Mouse (Mus musculus) embryo, embryonic 11 days (tissue): ENCODE measurements around the gene Tbc1d9b.
"Not testable (repeated sequence)": the region's sequence is repeated elsewhere in the genome, so short reads cannot be mapped to it uniquely, and the experiment has no call there.

Source experiments
- DNase-seq: peaks from one replicate; pipeline ENCODE4 v3.0.0-alpha.2; 2015

The Tbc1d9b gene

DNA sequence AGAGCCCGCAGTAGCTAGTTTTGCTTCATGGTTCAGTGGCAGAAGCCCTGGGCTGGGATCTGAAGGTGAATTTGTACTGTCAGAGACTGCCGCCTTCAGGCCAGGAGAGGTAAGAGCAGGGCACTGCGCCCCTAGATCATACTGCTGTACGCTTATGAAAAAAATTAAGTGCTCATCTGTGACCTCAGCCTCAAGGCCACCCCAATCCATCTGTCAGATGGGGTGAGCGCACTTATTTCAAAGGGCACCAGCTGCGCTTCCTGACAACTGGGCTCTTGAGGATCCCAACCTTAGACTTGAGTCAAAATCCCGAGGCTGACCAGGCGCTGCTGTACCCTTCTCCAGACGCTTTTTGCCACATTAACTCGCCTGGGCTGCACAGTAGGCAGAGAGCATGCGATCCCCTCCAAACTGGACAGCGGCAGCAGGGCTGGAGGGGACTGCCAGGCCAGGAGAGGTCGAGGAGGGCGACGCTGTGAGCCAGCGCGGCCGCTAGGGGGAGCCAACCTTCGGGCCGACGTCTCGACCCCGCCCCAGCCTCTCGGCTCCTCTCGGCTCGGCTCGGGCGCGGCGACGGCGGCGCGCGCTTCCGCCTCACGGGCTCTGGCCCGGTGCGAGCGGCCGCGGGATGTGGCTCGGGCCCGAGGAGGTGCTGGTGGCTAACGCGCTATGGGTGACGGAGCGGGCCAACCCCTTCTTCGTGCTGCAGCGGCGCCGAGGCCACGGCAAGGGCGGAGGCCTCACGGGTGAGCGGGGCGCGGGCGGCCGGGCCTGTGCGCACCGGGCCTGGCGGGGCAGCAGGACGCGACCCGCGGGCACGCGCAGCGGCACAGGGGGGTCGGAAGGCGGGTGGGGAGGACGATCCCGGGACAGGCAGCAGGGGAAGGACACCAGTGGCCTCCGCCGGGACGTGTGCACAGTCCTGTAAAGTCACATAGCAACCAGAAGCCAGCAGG, at the start of gene Tbc1d9b:
TSS of gene Tbc1d9b (plus strand) at position 586 of the 956 bp plus-strand sequence.
- peak; percentile 94 for DNase-seq

DNA sequence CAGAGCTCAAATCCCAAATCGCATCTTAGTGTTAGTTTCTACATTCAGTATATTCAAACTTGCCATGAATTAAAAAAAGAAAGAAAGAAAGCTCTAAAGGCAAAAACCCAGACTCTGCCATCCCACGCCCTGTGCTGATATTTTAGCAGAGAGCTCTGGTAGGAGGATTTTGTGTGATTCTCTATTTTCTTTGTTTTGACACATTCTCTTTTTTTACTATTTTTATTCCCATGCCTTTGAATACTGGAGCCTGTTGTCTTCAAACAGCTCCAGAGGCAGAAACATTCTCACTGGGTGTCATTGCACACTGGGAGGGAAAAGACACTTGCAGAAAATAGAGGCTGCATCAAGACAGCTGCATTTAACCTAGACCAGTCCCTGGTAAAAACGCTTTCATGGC, 45.0 kb upstream of the Tbc1d9b start:
- no peak for DNase-seq

- no peak for DNase-seq
Measured at GRCm38 (mm10) chr11:50089840-50090239, 41.4 kb upstream of the Tbc1d9b start.

DNA sequence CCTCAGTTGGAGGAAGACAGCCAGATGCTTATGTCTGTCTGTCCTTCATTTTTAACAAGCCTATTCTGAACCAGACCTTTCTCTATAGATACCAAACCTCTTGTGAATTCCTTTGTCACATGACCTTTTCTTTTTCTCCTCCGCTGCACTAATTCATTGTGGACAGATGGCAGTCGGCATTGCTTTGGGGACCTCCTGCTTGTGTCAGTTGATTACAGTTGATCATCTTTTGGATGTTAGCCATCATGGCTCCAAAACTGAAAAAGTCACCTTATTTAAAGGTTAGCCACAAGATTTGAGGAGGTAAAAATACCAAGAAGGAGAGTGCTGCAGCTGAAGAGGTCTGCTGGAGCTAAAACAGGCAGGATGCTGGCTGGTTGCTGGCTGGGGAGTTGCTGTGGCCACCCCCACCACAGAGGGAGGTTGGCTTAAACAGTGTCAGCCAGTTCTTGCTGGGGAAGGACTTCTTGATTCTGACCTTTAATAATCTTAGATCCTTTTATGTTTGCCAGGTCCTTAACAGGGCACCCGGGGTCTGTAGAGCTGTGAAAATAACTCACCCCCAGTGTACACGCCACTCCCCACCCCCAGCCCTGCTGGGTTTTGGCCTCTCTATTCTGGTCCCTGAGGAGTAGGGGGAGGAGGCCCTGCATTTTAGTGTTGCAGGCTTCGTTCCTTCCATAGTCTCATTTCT, 40.1 kb upstream of the Tbc1d9b start:
- DNase-seq: no peak

- DNase-seq: no peak
Measured at GRCm38 (mm10) chr11:50091681-50092080, 39.5 kb upstream of the Tbc1d9b start.

DNA sequence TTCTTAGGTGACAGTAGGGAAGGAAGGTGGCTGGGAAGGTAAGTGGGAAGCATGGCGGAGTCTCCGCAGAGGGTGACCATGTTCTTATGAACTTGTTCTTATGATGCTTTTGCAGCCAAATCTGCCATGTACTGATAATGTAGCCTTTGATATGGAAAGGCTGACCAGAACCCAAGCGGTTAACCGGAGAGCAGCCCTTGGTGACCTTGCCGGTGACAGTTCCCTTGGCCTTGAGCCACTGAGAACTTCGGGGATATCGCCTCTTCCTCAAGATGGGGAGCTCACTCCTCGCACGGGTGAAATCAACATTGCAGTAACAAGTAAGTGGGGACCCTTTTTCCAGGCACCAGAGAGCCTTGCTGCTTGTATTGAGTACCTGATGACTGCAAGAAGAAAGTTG, 35.5 kb upstream of the Tbc1d9b start:
- no peak for DNase-seq

DNA sequence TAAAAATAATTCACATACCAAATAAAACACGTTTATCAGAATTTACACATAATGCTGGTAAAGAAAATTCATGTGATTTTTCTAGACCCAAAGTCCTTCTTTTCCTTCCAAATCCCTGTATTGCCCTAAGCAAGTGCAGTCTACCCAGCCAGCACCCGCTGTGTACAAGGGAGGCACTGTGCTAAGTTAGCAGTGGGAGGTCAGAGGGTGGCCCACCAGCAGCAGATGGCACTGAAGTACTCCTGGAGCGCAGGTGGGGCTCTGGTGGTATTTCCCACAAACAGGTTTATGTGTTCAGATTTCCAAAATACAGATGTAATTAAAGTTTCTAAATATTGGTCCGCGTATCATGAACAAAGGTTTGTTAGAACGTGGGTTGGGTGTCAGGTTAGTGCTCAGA, 34.1 kb upstream of the Tbc1d9b start:
- no peak for DNase-seq

DNA sequence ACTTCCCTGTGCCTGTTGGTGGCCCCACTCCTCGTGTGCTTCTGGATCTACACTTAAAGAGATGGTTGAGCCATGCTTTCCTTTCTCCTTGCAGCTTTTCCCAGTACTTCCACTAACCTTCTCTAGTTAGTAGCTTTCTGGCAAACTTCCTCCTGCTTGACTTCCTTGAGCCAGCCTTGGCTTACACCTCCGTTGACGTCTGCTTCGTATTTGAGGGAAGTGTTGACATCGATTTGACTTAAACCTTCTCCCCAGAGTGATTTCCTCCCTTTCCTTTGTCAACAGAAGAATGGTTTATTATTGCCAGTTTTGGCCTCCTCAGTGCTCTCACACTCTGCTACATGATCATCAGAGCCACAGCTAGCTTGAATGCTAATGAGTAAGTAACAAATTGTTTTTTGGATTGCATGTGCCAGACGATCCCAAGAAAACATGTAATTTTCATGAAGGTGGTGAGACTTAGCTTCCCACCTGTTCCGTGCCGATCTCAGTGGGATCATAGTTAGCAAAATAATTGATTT, 32.2 kb upstream of the Tbc1d9b start:
- no peak for DNase-seq

GRCm38 (mm10) chr11:50099692-50100091, 31.5 kb upstream of the Tbc1d9b start:
- no peak for DNase-seq

GRCm38 (mm10) chr11:50100548-50101307, 30.5 kb upstream of the Tbc1d9b start:
- no peak for DNase-seq

DNA sequence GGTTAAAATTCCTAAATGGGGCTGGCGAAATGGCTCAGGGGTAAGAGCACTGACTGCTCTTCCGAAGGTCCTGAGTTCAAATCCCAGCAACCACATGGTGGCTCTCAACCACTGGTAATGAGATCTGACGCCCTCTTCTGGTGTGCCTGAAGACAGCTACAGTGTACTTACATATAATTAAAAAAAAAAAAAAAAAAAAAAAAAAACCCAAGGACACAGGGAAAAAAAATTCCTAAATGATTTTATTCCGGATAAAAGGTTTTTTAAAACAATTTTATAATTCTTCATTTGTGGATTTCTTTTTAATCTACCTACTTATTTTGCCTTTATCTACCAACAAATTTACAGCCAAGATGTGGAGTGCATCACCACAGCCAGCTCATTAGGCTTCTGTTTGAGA, 29.2 kb upstream of the Tbc1d9b start:
- DNase-seq: not testable (repeated sequence)

GRCm38 (mm10) chr11:50104016-50104415, 27.2 kb upstream of the Tbc1d9b start:
- no peak for DNase-seq

DNA sequence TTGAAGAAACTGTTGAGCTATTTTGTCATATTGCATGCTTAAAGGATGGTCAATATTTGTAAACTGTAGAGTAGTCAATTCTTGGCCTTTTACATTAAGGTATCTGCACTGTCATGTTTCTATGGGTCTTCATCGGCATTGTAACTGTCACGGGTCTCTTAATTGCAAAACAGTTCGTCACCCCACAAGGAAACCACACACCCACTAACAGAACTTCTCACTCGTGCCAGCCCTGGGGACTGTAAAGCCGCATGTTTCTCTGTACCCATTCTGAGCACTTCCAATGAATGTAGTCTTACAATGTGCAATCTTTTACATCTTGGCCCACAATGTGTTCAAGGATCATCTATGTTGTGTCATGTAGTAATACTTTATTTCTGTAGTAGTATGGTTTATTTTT, 26.0 kb upstream of the Tbc1d9b start:
- no peak for DNase-seq

- DNase-seq: no peak
Measured at GRCm38 (mm10) chr11:50106024-50106423, 25.2 kb upstream of the Tbc1d9b start.

DNA sequence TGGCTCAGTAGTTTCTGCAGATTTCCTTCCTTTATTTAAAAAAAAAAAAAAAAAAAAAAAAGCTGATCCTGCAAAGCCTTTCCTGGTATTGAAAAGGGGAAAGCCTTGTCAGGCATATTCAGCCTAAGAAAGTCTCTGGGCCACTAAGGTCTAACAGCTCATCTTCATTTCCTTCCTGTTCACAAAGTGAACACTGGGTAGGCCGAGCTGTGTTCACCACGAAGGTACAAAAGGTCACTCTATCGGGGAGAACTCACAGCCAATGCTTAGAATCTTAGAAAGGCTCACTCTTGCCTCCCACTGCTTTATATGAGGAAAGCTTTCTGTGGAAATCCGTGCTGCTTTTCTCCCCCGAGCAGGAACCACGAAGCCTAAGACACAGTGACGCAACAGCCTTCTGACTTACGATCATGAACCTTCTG, 22.4 kb upstream of the Tbc1d9b start:
- no peak for DNase-seq

DNA sequence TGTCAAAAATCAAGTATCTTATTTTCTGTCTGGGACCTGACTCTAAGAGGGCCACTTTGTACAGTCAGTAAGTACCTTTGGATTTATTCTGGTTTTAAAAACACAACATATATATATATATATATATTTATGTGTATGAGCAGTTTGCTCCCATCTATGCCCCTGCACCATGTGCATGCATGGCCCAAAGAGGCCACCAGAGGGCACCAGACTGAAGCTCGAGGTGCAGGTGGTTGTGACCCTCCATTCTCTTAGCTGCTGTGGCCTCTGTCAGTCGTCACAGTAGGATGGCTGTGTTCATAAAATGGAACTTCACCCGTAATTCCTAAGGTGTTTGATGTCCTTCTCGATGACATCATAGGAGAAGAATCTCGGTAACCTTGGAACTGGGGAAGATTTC, 16.9 kb upstream of the Tbc1d9b start:
- DNase-seq: peak; percentile 77

- DNase-seq: no peak
Measured at GRCm38 (mm10) chr11:50122631-50123081, 8.5 kb upstream of the Tbc1d9b start.

- DNase-seq: no peak
Measured at GRCm38 (mm10) chr11:50127781-50128180, 3.4 kb upstream of the Tbc1d9b start.

- DNase-seq: peak; percentile 25
Measured at GRCm38 (mm10) chr11:50131801-50132201, 605 bp downstream of the Tbc1d9b start.

DNA sequence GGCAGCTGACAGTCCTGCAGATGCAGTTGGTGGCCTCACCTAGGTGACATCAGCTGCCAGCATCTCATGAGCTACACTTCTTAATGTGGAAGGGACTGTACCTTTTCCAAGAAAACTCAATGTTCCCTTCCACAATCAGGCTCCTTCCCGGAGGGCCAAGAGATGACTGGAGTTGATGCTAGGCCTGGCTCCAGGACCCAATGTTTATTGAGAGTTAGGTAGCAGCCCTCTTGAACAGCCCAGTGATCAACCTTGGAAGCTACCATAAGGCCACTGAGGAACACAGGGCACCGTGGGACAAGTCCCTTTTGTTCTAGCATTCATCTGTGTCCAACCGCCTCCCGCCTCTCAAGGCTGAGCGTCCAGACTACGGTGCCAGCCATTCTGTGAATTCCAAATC, 1.1 kb downstream of the Tbc1d9b start:
- no peak for DNase-seq

GRCm38 (mm10) chr11:50134136-50134859, 3.1 kb downstream of the Tbc1d9b start:
- DNase-seq: no peak

DNA sequence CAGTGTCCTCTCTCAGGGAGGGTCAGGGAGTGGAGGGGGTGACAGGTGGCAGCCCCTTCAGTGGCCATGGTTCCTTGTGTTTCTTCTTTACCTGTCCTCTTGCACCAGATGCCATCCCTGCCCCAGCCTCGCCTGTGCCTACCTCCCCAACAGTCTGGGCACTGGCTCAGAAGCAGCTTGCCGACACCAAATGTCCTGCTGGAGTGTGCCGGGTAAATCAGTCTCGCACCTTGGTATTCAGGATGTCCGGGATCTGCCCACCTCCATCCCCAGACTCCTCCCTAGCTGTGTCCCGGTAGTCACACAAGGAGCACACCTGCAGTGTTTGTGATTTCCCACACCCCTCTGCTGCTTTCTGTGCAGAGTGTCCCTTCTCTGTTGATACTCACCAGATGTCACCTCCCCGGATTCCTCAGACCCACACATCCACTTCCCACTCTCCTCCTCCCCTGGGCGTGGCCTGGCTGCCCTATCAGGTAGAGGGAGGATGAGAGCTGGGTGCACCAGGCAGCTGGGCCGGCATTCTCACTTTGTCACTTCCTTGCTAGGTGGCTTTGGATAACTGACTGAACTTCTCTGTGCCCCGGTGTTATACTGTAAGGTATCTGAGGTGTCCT, 7.1 kb downstream of the Tbc1d9b start:
- no peak for DNase-seq
